Mouse (Mus musculus): ENCODE measurements around the gene Chrm3. TPM values are rescaled to one million over a fixed set of nuclear protein-coding genes. Genes with fewer than 3 reads are reported as not detected.

Gene Chrm3
- polyA plus RNA-seq, 1 experiment = not detected

DNA sequence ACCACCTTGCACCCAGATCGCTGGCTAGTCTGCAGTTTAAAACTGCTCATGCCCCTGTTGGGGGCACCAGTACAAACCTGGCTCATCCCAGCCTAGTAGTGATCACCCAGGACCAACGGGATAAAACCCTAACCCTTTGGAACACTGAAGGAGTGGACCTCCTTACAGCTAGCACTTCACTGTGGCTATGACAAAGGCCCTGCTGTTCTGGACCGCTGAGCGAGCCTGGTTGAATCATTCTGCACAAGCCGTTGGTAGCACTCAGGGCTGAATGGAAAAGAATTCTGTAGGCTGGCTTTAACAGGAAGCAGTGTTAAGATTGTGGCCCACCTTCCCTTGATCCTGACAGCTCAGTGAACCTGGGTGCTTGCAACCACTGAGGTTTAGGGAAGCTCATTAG lies 470.2 kb downstream of the Chrm3 start:
- H3K27me3 ChIP-seq (replicated peaks) = peaks cover 4% of the 10 kb centered on the region
- no peaks in the 10 kb centered on the region for H3K4me1 ChIP-seq
- H3K4me3 ChIP-seq (replicated peaks) = no peak overlapping the region
- no peaks in the 10 kb centered on the region for H3K9me3 ChIP-seq
- TF ChIP-seq FLI1 (IDR thresholded peaks at IDR 0.05; ENCODE audit: low read length) (no peak), GATA1 (IDR thresholded peaks at IDR 0.05; ENCODE audit: borderline replicate concordance, low read length) (no peak)
- H3K36me3 ChIP-seq (replicated peaks; ENCODE audit: low read length) = no peaks in the 10 kb centered on the region

- no peaks in the 10 kb centered on the region for H3K4me1 ChIP-seq
- no peak overlapping the region for H3K4me3 ChIP-seq (replicated peaks)
- no peaks in the 10 kb centered on the region for H3K9me3 ChIP-seq
- TF ChIP-seq GATA1 (IDR thresholded peaks at IDR 0.05; ENCODE audit: borderline replicate concordance, low read length) = no peak
- peaks cover 4% of the 10 kb centered on the region for H3K27me3 ChIP-seq (replicated peaks)
- H3K36me3 ChIP-seq (replicated peaks; ENCODE audit: low read length) = no peaks in the 10 kb centered on the region
These were observed 470.7 kb downstream of the Chrm3 start for GRCm38 (mm10) chr13:9889954-9890353.

GRCm38 (mm10) chr13:9888284-9888683 lies 472.4 kb downstream of the Chrm3 start:
- Histone ChIP-seq H3K36me3 (replicated peaks; ENCODE audit: low read length) (no peaks in the 10 kb centered on the region), H3K4me1 (no peaks in the 10 kb centered on the region), H3K9me3 (no peaks in the 10 kb centered on the region), H3K27me3 (replicated peaks) (peaks cover 4% of the 10 kb centered on the region), H3K4me3 (replicated peaks) (no peak overlapping the region)
- TF ChIP-seq GATA1 (IDR thresholded peaks at IDR 0.05; ENCODE audit: borderline replicate concordance, low read length) (no peak), FLI1 (IDR thresholded peaks at IDR 0.05; ENCODE audit: low read length) (no peak)

- Histone ChIP-seq H3K27me3 (replicated peaks) (peaks cover 4% of the 10 kb centered on the region), H3K4me1 (no peaks in the 10 kb centered on the region), H3K9me3 (no peaks in the 10 kb centered on the region), H3K36me3 (replicated peaks; ENCODE audit: low read length) (no peaks in the 10 kb centered on the region), H3K4me3 (replicated peaks) (no peak overlapping the region)
- TF ChIP-seq FLI1 (IDR thresholded peaks at IDR 0.05; ENCODE audit: low read length) (no peak), GATA1 (IDR thresholded peaks at IDR 0.05; ENCODE audit: borderline replicate concordance, low read length) (no peak)
These were observed 473.4 kb downstream of the Chrm3 start for GRCm38 (mm10) chr13:9887261-9887660.

DNA sequence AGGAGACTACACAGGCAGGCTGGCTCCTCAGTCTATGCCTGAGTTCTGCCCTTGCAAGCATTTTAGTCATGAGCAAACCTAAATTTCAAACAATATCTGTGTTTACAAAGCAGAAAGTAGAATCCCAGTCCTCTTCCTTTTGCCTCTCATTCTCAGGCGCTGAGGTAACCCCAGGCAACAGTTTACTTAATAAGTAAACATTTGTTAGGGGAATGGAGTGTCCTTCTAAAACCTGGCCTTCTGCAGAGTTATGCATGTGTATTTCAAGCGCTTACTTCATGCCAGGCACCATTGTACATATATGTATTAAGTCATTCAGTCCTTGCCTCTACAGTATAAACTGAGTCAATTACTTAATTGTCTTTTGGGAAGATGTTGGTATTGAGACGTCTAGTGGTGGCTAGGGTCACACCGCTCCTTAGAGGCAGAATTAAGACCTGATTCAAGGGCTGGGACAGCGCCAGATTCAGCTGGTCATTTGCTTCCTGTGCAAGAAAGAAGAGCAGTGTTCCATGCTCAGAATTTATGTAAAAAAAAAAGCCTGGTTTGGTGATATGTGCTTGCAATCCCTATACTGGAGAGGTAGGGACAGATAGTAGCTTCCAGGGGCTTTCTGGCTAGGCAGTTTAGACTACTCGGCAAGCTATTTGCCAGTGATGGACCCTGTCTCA lies 474.0 kb downstream of the Chrm3 start:
- Histone ChIP-seq H3K9me3 (no peaks in the 10 kb centered on the region), H3K4me3 (replicated peaks) (no peak overlapping the region), H3K4me1 (no peaks in the 10 kb centered on the region), H3K36me3 (replicated peaks; ENCODE audit: low read length) (no peaks in the 10 kb centered on the region), H3K27me3 (replicated peaks) (peaks cover 4% of the 10 kb centered on the region)
- TF ChIP-seq FLI1 (IDR thresholded peaks at IDR 0.05; ENCODE audit: low read length) (no peak), GATA1 (IDR thresholded peaks at IDR 0.05; ENCODE audit: borderline replicate concordance, low read length) (no peak)

DNA sequence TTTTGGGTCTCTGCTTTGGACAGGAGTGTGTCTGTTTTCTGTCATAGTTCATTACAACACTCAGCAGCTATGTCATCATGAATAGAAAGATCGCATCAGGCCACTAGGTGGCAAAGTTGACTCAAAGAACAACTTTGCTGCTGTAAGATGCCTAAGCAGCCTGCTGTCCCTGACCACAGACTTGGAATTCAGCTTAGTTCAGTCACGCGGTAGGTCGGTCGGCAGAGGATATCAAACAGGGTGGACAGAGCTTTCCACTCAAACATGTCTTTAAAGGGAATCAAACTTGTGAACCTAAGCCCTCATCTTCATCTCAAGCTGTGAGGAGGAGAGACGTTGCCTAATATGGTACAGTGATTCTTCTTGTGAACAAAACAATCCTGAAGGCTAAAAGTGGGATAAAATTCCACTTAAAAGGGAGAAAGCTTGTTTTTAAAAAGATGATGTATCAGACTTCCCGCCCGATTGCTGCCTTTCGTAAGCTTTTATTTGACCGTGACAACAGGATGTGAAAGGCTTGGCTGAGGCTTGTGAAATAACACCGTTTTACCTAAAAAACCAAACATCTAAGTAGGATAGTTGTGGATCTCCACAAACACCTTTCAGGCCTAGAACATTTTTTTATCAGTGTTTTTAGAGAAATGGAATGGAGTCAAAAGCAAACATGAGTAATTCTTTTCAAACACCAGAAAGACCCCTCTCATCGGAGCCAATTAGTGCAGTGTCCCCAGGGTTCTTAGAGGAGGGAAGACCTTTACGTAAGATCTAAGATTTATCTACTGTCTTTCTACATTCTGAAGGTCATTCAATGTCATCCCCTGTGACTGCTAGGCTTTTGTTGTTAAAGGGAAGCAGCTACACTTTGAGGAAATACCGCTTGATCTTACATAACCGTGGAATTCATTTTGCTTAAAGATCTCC lies 478.0 kb downstream of the Chrm3 start:
- Histone ChIP-seq H3K9me3 (no peaks in the 10 kb centered on the region), H3K4me1 (no peaks in the 10 kb centered on the region), H3K27me3 (replicated peaks) (no peaks in the 10 kb centered on the region), H3K4me3 (replicated peaks) (no peak overlapping the region), H3K36me3 (replicated peaks; ENCODE audit: low read length) (no peaks in the 10 kb centered on the region)
- no peak for TF ChIP-seq FLI1 (IDR thresholded peaks at IDR 0.05; ENCODE audit: low read length)

DNA sequence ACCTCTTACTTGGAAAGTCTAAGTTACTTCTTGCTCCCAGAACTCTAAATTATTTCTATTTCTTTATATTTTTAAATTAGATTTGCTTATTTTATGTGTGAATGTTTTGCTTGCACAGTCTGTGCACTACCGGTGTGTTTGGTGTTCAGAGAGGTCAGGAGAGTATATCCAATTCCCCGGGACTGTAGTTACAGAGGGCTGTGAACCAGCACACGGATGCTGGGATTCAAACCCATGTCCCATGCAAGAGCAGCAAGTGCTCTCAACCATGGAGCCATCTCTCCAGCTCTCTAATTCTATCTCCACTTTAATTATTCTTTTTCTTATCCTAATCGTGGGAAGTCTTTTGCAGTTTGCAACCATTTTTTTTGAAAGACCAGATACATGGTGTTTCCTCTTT lies 478.7 kb downstream of the Chrm3 start:
- Histone ChIP-seq H3K4me3 (replicated peaks) (no peak overlapping the region), H3K9me3 (no peaks in the 10 kb centered on the region), H3K36me3 (replicated peaks; ENCODE audit: low read length) (no peaks in the 10 kb centered on the region), H3K27me3 (replicated peaks) (no peaks in the 10 kb centered on the region), H3K4me1 (no peaks in the 10 kb centered on the region)
- TF ChIP-seq GATA1 (IDR thresholded peaks at IDR 0.05; ENCODE audit: borderline replicate concordance, low read length) (no peak), FLI1 (IDR thresholded peaks at IDR 0.05; ENCODE audit: low read length) (no peak)

GRCm38 (mm10) chr13:9880401-9880800 lies 480.2 kb downstream of the Chrm3 start:
- Histone ChIP-seq H3K36me3 (replicated peaks; ENCODE audit: low read length) (no peaks in the 10 kb centered on the region), H3K4me1 (no peaks in the 10 kb centered on the region), H3K27me3 (replicated peaks) (no peaks in the 10 kb centered on the region), H3K9me3 (no peaks in the 10 kb centered on the region), H3K4me3 (replicated peaks) (no peak overlapping the region)
- TF ChIP-seq FLI1 (IDR thresholded peaks at IDR 0.05; ENCODE audit: low read length) (no peak), GATA1 (IDR thresholded peaks at IDR 0.05; ENCODE audit: borderline replicate concordance, low read length) (no peak)

DNA sequence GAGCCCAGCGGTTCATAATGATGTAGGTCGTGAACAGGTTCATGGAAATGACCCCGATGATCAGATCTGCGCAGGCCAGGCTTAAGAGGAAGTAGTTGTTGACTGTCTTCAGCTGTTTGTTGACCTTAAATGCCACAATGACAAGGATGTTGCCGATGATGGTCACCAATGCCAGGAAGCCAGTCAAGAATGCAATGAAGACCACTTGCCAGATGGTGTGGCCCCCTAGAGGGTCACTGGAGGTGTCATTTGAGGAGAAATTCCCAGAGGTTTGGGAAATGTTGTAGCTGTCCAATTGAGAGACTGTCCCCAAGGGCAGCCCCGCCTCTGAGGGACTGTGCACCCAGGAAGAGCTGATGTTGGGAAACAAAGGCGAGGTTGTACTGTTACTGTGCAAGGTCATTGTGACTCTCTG lies 482.0 kb downstream of the Chrm3 start:
- Histone ChIP-seq H3K27me3 (replicated peaks) (no peaks in the 10 kb centered on the region), H3K4me1 (no peaks in the 10 kb centered on the region), H3K4me3 (replicated peaks) (no peak overlapping the region), H3K9me3 (no peaks in the 10 kb centered on the region), H3K36me3 (replicated peaks; ENCODE audit: low read length) (no peaks in the 10 kb centered on the region)
- TF ChIP-seq FLI1 (IDR thresholded peaks at IDR 0.05; ENCODE audit: low read length) (no peak), GATA1 (IDR thresholded peaks at IDR 0.05; ENCODE audit: borderline replicate concordance, low read length) (no peak)

GRCm38 (mm10) chr13:9873377-9873776 lies 487.3 kb downstream of the Chrm3 start:
- TF ChIP-seq FLI1 (IDR thresholded peaks at IDR 0.05; ENCODE audit: low read length) (no peak), GATA1 (IDR thresholded peaks at IDR 0.05; ENCODE audit: borderline replicate concordance, low read length) (no peak)

More at GRCm38 (mm10) chr13:9873377-9873776, 487.3 kb downstream of the Chrm3 start:
- no peaks in the 10 kb centered on the region for H3K36me3 ChIP-seq (replicated peaks; ENCODE audit: low read length)
- no peaks in the 10 kb centered on the region for H3K4me1 ChIP-seq
- no peaks in the 10 kb centered on the region for H3K9me3 ChIP-seq
- H3K27me3 ChIP-seq (replicated peaks) = no peaks in the 10 kb centered on the region
- no peak overlapping the region for H3K4me3 ChIP-seq (replicated peaks)
